Mouse (Mus musculus): Measurements from ENCODE around the gene Ncan.

Gene Ncan

GRCm38 (mm10) chr8:70129309-70129952 is 8.8 kb upstream of the Ncan start:
- peak; percentile 63 to 80 for DNase-seq (ENCODE audit: low spot score in 2 of 2)

GRCm38 (mm10) chr8:70128435-70128834 is 7.8 kb upstream of the Ncan start:
- DNase-seq (ENCODE audit: low spot score in 2 of 2) = peak in 1 of 2 experiments; percentile 59

- DNase-seq (ENCODE audit: low spot score in 2 of 2) = no peak
These were observed 4.3 kb upstream of the Ncan start for GRCm38 (mm10) chr8:70124992-70125391.

GRCm38 (mm10) chr8:70122863-70123262 is 2.2 kb upstream of the Ncan start:
- DNase-seq (ENCODE audit: low spot score in 2 of 2) = no peak

GRCm38 (mm10) chr8:70118726-70119700 is 1.7 kb downstream of the Ncan start:
- peak; percentile 63 to 78 for DNase-seq (ENCODE audit: low spot score in 2 of 2)

GRCm38 (mm10) chr8:70117611-70118010 is 3.1 kb downstream of the Ncan start:
- no peak for DNase-seq (ENCODE audit: low spot score in 2 of 2)

GRCm38 (mm10) chr8:70114892-70115291 is 5.8 kb downstream of the Ncan start:
- DNase-seq (ENCODE audit: low spot score in 2 of 2) = no peak

GRCm38 (mm10) chr8:70114488-70114887 is 6.2 kb downstream of the Ncan start:
- no peak for DNase-seq (ENCODE audit: low spot score in 2 of 2)

GRCm38 (mm10) chr8:70112401-70113016 is 8.2 kb downstream of the Ncan start:
- DNase-seq (ENCODE audit: low spot score in 2 of 2) = no peak

GRCm38 (mm10) chr8:70111192-70111795 is 9.4 kb downstream of the Ncan start:
- no peak for DNase-seq (ENCODE audit: low spot score in 2 of 2)

- no peak for DNase-seq (ENCODE audit: low spot score in 2 of 2)
These were observed 10.2 kb downstream of the Ncan start for GRCm38 (mm10) chr8:70110451-70110850.

- DNase-seq (ENCODE audit: low spot score in 2 of 2) = no peak
These were observed 15.8 kb downstream of the Ncan start for GRCm38 (mm10) chr8:70104922-70105321.

- DNase-seq (ENCODE audit: low spot score in 2 of 2) = no peak
These were observed 16.2 kb downstream of the Ncan start for GRCm38 (mm10) chr8:70104506-70104905.

- DNase-seq (ENCODE audit: low spot score in 2 of 2) = no peak
These were observed 20.4 kb downstream of the Ncan start for GRCm38 (mm10) chr8:70100241-70100640.

- DNase-seq (ENCODE audit: low spot score in 2 of 2) = no peak
These were observed 21.4 kb downstream of the Ncan start for GRCm38 (mm10) chr8:70099276-70099675.

- no peak for DNase-seq (ENCODE audit: low spot score in 2 of 2)
These were observed 27.9 kb downstream of the Ncan start for GRCm38 (mm10) chr8:70092786-70093185.

- no peak for DNase-seq (ENCODE audit: low spot score in 2 of 2)
These were observed 31.2 kb downstream of the Ncan start for GRCm38 (mm10) chr8:70089296-70089960.

GRCm38 (mm10) chr8:70087836-70088650 is 32.6 kb downstream of the Ncan start:
- peak in 1 of 2 experiments; percentile 56 for DNase-seq (ENCODE audit: low spot score in 2 of 2)

GRCm38 (mm10) chr8:70087237-70087636 is 33.4 kb downstream of the Ncan start:
- DNase-seq (ENCODE audit: low spot score in 2 of 2) = no peak

- no peak for DNase-seq (ENCODE audit: low spot score in 2 of 2)
These were observed 34.5 kb downstream of the Ncan start for GRCm38 (mm10) chr8:70086151-70086550.
